Mouse (Mus musculus): ENCODE measurements at regions not wholly inside any gene's neighbourhood (a gene's known extent, or its start where the extent isn't known, plus 50 kb on each side); places are given as distances from the start of the nearest gene placed in this dataset.

GRCm38 (mm10) chr3:82207321-82207720 is 61.7 kb upstream of the Gucy1a1 start:
- DNase-seq (ENCODE audit: inconsistent ontology term): no peak
